Mouse (Mus musculus) thymus, adult 2 months (tissue): ENCODE measurements around the gene Park7. TPM values are rescaled to one million over a fixed set of nuclear protein-coding genes. Genes with fewer than 3 reads are reported as not detected.
A peak's percentile ranks its signal among the peaks of the same experiment; 100 is the strongest.

Source experiments
- DNase-seq: peaks from one replicate; pipeline ENCODE4 v3.0.0; 2021
- H3K27ac ChIP-seq: fragments of 200-500 bp; 2 replicates; pipeline ENCODE4 v1.5.1; 2012; ENCODE audit warnings: low read length, control low read depth; ENCODE audit not compliant: control insufficient read depth, insufficient read depth
- H3K27me3 ChIP-seq: fragments of 200-500 bp; 2 replicates; pipeline ENCODE4 v1.6.1; 2012; ENCODE audit warnings: mild to moderate bottlenecking, low read length, moderate library complexity, mixed read lengths; ENCODE audit not compliant: control insufficient read depth, insufficient read depth
- H3K36me3 ChIP-seq: fragments of 200-500 bp; 2 replicates; pipeline ENCODE4 v1.6.1; 2012; ENCODE audit warnings: mild to moderate bottlenecking, low read length, moderate library complexity; ENCODE audit not compliant: control insufficient read depth, insufficient read depth
- H3K4me1 ChIP-seq: fragments of 200-500 bp; replicated peaks from 2 replicates; pipeline ENCODE4 v1.6.1; 2012; ENCODE audit warnings: low read length; ENCODE audit not compliant: control insufficient read depth, insufficient read depth
- H3K4me3 ChIP-seq: fragments of 200-500 bp; 2 replicates; pipeline ENCODE4 v1.5.1; 2012; ENCODE audit warnings: mild to moderate bottlenecking, low read length, control low read depth, moderate library complexity; ENCODE audit not compliant: control insufficient read depth, insufficient read depth
- CTCF ChIP-seq: fragments of 200-500 bp; IDR thresholded peaks from 2 replicates; pipeline ENCODE4 v1.5.1; 2012; ENCODE audit warnings: mild to moderate bottlenecking, control low read depth, low read length, moderate library complexity, borderline replicate concordance; ENCODE audit not compliant: control insufficient read depth, poor library complexity, insufficient read depth; ENCODE audit errors: extremely low read depth
- POLR2A ChIP-seq: fragments of 200-500 bp; IDR thresholded peaks from 2 replicates; pipeline ENCODE4 v1.6.1; 2012; ENCODE audit warnings: mild to moderate bottlenecking, low read length, control low read depth, moderate library complexity; ENCODE audit not compliant: control insufficient read depth, poor library complexity, insufficient read depth; ENCODE audit errors: extremely low read depth
- WGBS: fragments of 180-500 bp; shearing (Covaris S2); methylation state at CpG from one replicate; pipeline ENCODE4 v1.1.7; 2018; 5-methylcytosine and 5-hydroxymethylcytosine counted together
- polyA plus RNA-seq: library from polyadenylated mRNA; depleted of rRNA; stranded (reverse); fragments of >200 nt; gene quantifications from 2 replicates; pipeline ENCODE4 v1.2.3, GENCODE M21; 2012

The Park7 gene
- polyA plus RNA-seq, 1 experiment: 138 TPM

GRCm38 (mm10) chr4:150896896-150897624 is 17.2 kb downstream of the Park7 start:
- TF ChIP-seq POLR2A (0 out of 2 replicates have a peak, but pooled peaks have one; percentile 32), CTCF (no peak)
- peak; percentile 71 for DNase-seq
- H3K27me3 ChIP-seq: no peaks in the 10 kb centered on the region
- no peak overlapping the region for H3K4me3 ChIP-seq
- WGBS: 58% methylated on average over 26 of the region's 26 CpGs
- peak overlapping the region; percentile 98 for H3K27ac ChIP-seq
- no peaks in the 10 kb centered on the region for H3K36me3 ChIP-seq
- H3K4me1 ChIP-seq: peaks cover 48% of the 10 kb centered on the region

GRCm38 (mm10) chr4:150894718-150895501 is 19.3 kb downstream of the Park7 start:
- H3K27me3 ChIP-seq: no peaks in the 10 kb centered on the region
- WGBS: 60% methylated on average over 8 of the region's 8 CpGs
- peaks cover 48% of the 10 kb centered on the region for H3K4me1 ChIP-seq
- no peak for TF ChIP-seq POLR2A
- TF ChIP-seq CTCF: no peak
- no peak for DNase-seq
- peak overlapping the region; percentile 98 for H3K27ac ChIP-seq
- H3K4me3 ChIP-seq: no peak overlapping the region
- H3K36me3 ChIP-seq: no peaks in the 10 kb centered on the region

- TF ChIP-seq POLR2A (no peak), CTCF (no peak)
- 23% methylated on average over 5 of the region's 5 CpGs for WGBS
Observed at GRCm38 (mm10) chr4:150891308-150891707, 22.9 kb downstream of the Park7 start.

GRCm38 (mm10) chr4:150889955-150890315 is 24.3 kb downstream of the Park7 start:
- H3K36me3 ChIP-seq: no peaks in the 10 kb centered on the region
- H3K27ac ChIP-seq: no peak overlapping the region
- TF ChIP-seq POLR2A (no peak), CTCF (no peak)
- peaks cover 13% of the 10 kb centered on the region for H3K4me1 ChIP-seq
- H3K27me3 ChIP-seq: no peaks in the 10 kb centered on the region
- H3K4me3 ChIP-seq: no peak overlapping the region
- WGBS: 91% methylated on average over 13 of the region's 13 CpGs
- DNase-seq: no peak

More at GRCm38 (mm10) chr4:150891308-150891707, 22.9 kb downstream of the Park7 start:
- H3K27me3 ChIP-seq: no peaks in the 10 kb centered on the region
- no peak overlapping the region for H3K4me3 ChIP-seq
- H3K27ac ChIP-seq: no peak overlapping the region
- peaks cover 27% of the 10 kb centered on the region for H3K4me1 ChIP-seq
- H3K36me3 ChIP-seq: no peaks in the 10 kb centered on the region
- no peak for DNase-seq

DNA sequence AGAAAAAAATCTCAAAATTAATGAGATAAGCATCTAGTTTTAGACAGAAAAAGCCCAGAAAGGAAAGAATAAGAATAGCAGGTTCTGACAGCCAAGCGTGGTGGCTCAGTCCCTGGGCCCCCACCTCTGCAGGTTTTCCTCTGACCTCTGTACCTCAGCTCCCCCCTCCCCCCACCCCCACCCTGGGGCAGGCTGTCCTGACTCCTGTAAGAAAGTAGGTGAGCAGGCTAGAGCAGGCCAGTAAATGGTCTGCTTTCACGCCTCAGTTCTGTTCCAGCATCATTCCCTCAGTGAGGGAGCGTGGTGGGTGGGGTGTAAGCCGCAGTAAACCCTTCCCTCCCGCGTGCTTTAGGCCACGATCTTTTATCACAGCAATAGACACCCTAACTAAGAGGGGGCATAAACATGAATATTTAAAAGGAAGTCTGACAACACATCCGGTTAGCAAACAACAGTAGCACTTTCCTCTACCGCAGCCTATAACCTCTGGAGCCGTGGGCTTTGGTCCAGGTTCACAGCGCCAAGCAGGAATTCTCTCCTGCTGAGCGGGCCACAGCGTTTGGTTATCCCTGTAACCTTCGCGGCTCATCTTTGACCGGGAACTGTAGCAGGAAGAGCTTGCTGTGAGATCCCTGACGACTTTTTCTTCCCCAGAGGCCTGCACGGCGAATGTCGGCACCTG is 24.8 kb downstream of the Park7 start:
- H3K27me3 ChIP-seq: no peaks in the 10 kb centered on the region
- TF ChIP-seq POLR2A: no peak
- TF ChIP-seq CTCF: no peak
- no peak overlapping the region for H3K4me3 ChIP-seq
- peaks cover 8% of the 10 kb centered on the region for H3K4me1 ChIP-seq
- 80% methylated on average over 20 of the region's 20 CpGs for WGBS
- no peak overlapping the region for H3K27ac ChIP-seq
- H3K36me3 ChIP-seq: no peaks in the 10 kb centered on the region
- no peak for DNase-seq

DNA sequence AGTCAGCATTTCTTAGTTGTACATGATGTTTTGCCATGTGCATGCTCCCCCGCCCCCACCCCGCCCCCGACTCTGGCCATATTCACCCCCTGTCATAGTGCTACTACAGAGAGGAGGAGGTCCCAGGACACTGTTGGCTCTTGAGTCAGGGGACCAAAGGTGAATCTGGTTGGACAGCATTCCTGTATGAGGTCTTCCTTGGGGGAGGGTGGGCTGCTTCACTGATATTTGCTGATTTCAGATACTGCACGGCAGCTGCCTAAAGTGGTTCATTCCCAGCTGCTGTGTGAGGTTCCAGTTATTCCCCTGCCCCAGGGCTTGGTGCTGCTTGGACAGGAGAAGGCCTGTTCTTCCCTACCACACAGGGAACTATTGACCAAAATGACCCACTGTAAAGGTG is 25.7 kb downstream of the Park7 start:
- Histone ChIP-seq H3K4me1 (0 out of 2 replicates have a peak, but pooled peaks cover under 1% of the 10 kb centered on the region), H3K27me3 (no peaks in the 10 kb centered on the region), H3K4me3 (no peak overlapping the region), H3K36me3 (no peaks in the 10 kb centered on the region), H3K27ac (no peak overlapping the region)
- no peak for TF ChIP-seq POLR2A
- TF ChIP-seq CTCF: no peak
- no peak for DNase-seq
- 95% methylated on average over 4 of the region's 4 CpGs for WGBS
